Mouse (Mus musculus) olfactory bulb, adult 2 months (tissue): ENCODE results near the gene Rxfp2.

Experiments
- CTCF ChIP-seq: fragments of 200-500 bp; IDR thresholded peaks from 2 replicates; pipeline ENCODE4 v1.5.1; 2012; ENCODE audit warnings: low read depth, mild to moderate bottlenecking, low read length, moderate library complexity; ENCODE audit not compliant: insufficient read depth
- POLR2A ChIP-seq: fragments of 200-500 bp; IDR thresholded peaks from 2 replicates; pipeline ENCODE4 v1.6.1; 2012; ENCODE audit warnings: mild to moderate bottlenecking, low read depth, low read length, moderate library complexity; ENCODE audit not compliant: insufficient read depth

GRCm38 (mm10) chr5:150118124-150118454 lies 99.6 kb downstream of the Rxfp2 start:
- TF ChIP-seq POLR2A (no peak), CTCF (no peak)
